ENCODE assay signal across 7 mouse cellular contexts in the genomic region with DNA sequence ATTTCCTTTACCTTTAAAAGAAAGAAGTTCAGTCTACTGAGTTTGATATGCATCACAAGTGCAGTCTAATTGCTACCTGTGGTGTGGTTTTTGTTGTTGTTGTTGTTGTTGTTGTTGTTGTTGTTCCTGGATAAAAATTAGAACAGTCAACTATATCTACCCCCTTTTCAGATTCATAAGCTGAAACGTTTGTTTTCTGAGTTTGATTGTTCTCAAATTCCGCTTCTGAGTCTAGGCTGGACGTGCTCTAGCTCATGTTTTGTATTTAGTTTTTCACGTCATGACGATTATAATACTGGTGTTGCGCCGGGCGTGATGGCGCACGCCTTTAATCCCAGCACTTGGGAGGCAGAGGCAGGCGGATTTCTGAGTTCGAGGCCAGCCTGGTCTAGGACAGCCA. TPM values are rescaled to one million over a fixed set of nuclear protein-coding genes. Genes with fewer than 3 reads are reported as not detected.
A peak's percentile ranks its signal among the peaks of the same experiment; 100 is the strongest.
DNase-seq lines count a peak whose midpoint lies in the region; ATAC-seq and TF ChIP-seq lines count a peak whose summit lies in the region.

No protein-coding gene starts in this region.

- TF ChIP-seq CTCF in lung, postnatal 0 days (IDR thresholded peaks at IDR 0.05): no peak
- TF ChIP-seq CTCF in small intestine, adult 2 months (IDR thresholded peaks at IDR 0.05; ENCODE audit: extremely low read depth, insufficient read length, insufficient replicate concordance, low read depth, low read length): no peak

- no peaks in the 10 kb centered on the region for H3K9me3 ChIP-seq in lung, postnatal 0 days (ENCODE audit: low read length)
- no peaks in the 10 kb centered on the region for H3K9me3 ChIP-seq in embryonic facial prominence, embryonic 13.5 days
- no peaks in the 10 kb centered on the region for H3K9me3 ChIP-seq in intestine, embryonic 16.5 days (ENCODE audit: control insufficient read depth, low read length)

- no peaks in the 10 kb centered on the region for H3K27me3 ChIP-seq in lung, postnatal 0 days (replicated peaks; ENCODE audit: insufficient read depth, low read length)
- H3K27me3 ChIP-seq in embryonic facial prominence, embryonic 13.5 days: no peaks in the 10 kb centered on the region
- no peaks in the 10 kb centered on the region for H3K27me3 ChIP-seq in intestine, embryonic 16.5 days (replicated peaks; ENCODE audit: control insufficient read depth, insufficient read depth, low read length)
- no peaks in the 10 kb centered on the region for H3K27me3 ChIP-seq in small intestine, adult 2 months (ENCODE audit: control insufficient read depth, insufficient read depth, low read length)

- H3K36me3 ChIP-seq in lung, postnatal 0 days (ENCODE audit: insufficient read depth, low read length): no peaks in the 10 kb centered on the region
- no peaks in the 10 kb centered on the region for H3K36me3 ChIP-seq in embryonic facial prominence, embryonic 13.5 days
- no peaks in the 10 kb centered on the region for H3K36me3 ChIP-seq in intestine, embryonic 16.5 days (ENCODE audit: control insufficient read depth, insufficient read depth, low read length)
- H3K36me3 ChIP-seq in small intestine, adult 2 months (ENCODE audit: control insufficient read depth, insufficient read depth, low read length): no peaks in the 10 kb centered on the region

- TF ChIP-seq EP300 in lung, postnatal 0 days (IDR thresholded peaks at IDR 0.05): no peak

- 73% methylated on average over 12 of the region's 12 CpGs for WGBS in lung, postnatal 0 days
- WGBS in embryonic facial prominence, embryonic 13.5 days: 70% methylated on average over 12 of the region's 12 CpGs
- 73% methylated on average over 12 of the region's 12 CpGs for WGBS in intestine, embryonic 16.5 days
- WGBS in small intestine, adult 2 months: 64% methylated on average over 12 of the region's 12 CpGs

- H3K9ac ChIP-seq in lung, postnatal 0 days (replicated peaks; ENCODE audit: low read depth): peak overlapping the region; percentile 62; the same call in 1 of the 2 replicates
- H3K9ac ChIP-seq in embryonic facial prominence, embryonic 13.5 days: peak overlapping the region; percentile 81
- H3K9ac ChIP-seq in intestine, embryonic 16.5 days (ENCODE audit: low read depth, low read length): peak overlapping the region; percentile 87

- peak; percentile 7 for DNase-seq in lung, postnatal 0 days (ENCODE audit: low spot score)
- no peak for DNase-seq in lung, postnatal 10 days
- DNase-seq in frontal cortex, postnatal 10 days (ENCODE audit: low spot score in 2 of 2): no peak
- no peak for DNase-seq in frontal cortex, postnatal 36 days (ENCODE audit: low spot score in 2 of 2)

- 0 out of 2 replicates have a peak overlapping the region, but pooled peaks have one; percentile 87 for H3K27ac ChIP-seq in lung, postnatal 0 days (ENCODE audit: low read length)
- no peak overlapping the region for H3K27ac ChIP-seq in embryonic facial prominence, embryonic 13.5 days
- H3K27ac ChIP-seq in intestine, embryonic 16.5 days (ENCODE audit: low read length): no peak overlapping the region
- H3K27ac ChIP-seq in small intestine, adult 2 months (ENCODE audit: insufficient read depth, low read depth, low read length): no peak overlapping the region

- H3K4me2 ChIP-seq in lung, postnatal 0 days (replicated peaks; ENCODE audit: low read depth, low read length): peak overlapping the region; percentile 64
- peak overlapping the region; percentile 63 for H3K4me2 ChIP-seq in embryonic facial prominence, embryonic 13.5 days
- peak overlapping the region; percentile 59 for H3K4me2 ChIP-seq in intestine, embryonic 16.5 days (ENCODE audit: low read depth, low read length)

- H3K4me1 ChIP-seq in lung, postnatal 0 days (ENCODE audit: insufficient read depth, low read depth, low read length): no peaks in the 10 kb centered on the region
- H3K4me1 ChIP-seq in embryonic facial prominence, embryonic 13.5 days: no peaks in the 10 kb centered on the region
- no peaks in the 10 kb centered on the region for H3K4me1 ChIP-seq in intestine, embryonic 16.5 days (ENCODE audit: control insufficient read depth, insufficient read depth, low read length)
- no peaks in the 10 kb centered on the region for H3K4me1 ChIP-seq in small intestine, adult 2 months (ENCODE audit: control insufficient read depth, insufficient read depth, insufficient read length, low read length)

- no peak for TF ChIP-seq POLR2A in small intestine, adult 2 months (IDR thresholded peaks at IDR 0.05; ENCODE audit: low read depth, low read length)

- no peak for ATAC-seq in lung, postnatal 0 days
- ATAC-seq in embryonic facial prominence, embryonic 13.5 days (ENCODE audit: insufficient number of reproducible peaks, insufficient read depth, low FRiP score, low TSS enrichment, low read depth): no peak
- ATAC-seq in intestine, embryonic 16.5 days: no peak

- peak overlapping the region; percentile 90 for H3K4me3 ChIP-seq in lung, postnatal 0 days (ENCODE audit: low read depth, low read length)
- peak overlapping the region; percentile 82 for H3K4me3 ChIP-seq in embryonic facial prominence, embryonic 13.5 days
- H3K4me3 ChIP-seq in intestine, embryonic 16.5 days (ENCODE audit: low read length): peak overlapping the region; percentile 85
- peak overlapping the region; percentile 47 for H3K4me3 ChIP-seq in small intestine, adult 2 months (ENCODE audit: low read depth, low read length)

RNA-seq across cellular contexts. Expression of a gene that starts 0.9 kb away (rescaled TPM):
- 13.1 and 14.9 TPM in 2 replicates for polyA plus RNA-seq in lung, postnatal 0 days (2015; fragmentation: Nextera tagmentation; extraction: Ambion mirVana)
- 23.4 and 27.0 TPM in 2 replicates for polyA plus RNA-seq in embryonic facial prominence, embryonic 13.5 days (2015; fragmentation: Nextera tagmentation; extraction: Ambion mirVana)
- polyA plus RNA-seq in intestine, embryonic 16.5 days (2015; fragmentation: Nextera tagmentation; extraction: Ambion mirVana): 14.3 and 16.5 TPM in 2 replicates
- polyA plus RNA-seq in small intestine, adult 2 months (2012; rRNA removed): 8.2 and 14.9 TPM in 2 replicates
